Mouse (Mus musculus) frontal cortex, postnatal 36 days (tissue): ENCODE results near the gene Igf1r.
A peak's percentile ranks its signal among the peaks of the same experiment; 100 is the strongest.

ENCODE experiments used
- DNase-seq, 2 experiments: peaks; one replicate each; pipeline ENCODE4 v3.0.0; 2022; ENCODE audit warnings: low spot score in 2 of 2

The Igf1r gene

DNA sequence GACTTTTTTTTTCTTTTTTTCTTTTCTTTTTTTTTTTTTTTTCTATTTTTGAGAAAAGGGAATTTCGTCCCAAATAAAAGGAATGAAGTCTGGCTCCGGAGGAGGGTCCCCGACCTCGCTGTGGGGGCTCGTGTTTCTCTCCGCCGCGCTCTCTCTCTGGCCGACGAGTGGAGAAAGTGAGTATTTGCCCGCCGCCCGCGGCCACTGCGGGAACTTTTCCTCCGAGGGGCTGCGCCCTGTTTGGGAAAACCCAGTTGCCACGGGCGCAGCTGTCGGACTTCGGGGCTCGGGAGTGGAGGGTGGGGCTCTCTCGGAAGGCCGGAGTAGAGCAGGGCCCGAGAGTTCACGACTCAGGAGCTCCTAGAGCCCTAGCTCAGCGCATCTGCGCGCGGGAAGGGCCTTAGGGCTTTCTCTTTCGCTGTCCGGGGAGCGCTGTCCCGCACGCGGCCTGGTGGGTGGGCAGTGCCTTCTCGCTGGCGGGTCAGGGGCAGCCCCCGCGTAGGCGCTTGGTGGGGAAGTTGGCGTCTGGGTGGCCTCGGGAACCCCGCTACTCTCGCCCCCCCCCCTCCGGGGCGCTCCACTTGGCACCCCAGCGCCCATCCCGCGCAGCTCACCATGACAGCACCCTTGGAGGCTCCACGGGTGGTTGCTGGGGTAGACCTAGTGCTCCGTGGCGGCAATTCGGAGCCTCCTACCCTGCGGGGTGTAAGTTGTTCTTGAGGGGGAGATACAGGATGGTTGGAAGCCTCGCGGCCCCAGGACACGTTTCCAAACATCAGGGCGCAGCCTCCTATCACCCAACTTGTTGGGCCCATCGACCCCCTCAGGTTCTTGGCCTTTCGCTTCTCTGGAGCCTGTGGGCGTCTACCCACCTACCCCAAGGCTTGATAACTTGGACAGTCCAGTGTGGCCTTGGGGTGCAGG is at the start of gene Igf1r:
TSS of gene Igf1r (plus strand) at position 51 of the 924 bp plus-strand sequence.
- no peak for DNase-seq

- no peak for DNase-seq
Observed at GRCm38 (mm10) chr7:67906358-67906757, 46.3 kb upstream of the Igf1r start.

GRCm38 (mm10) chr7:67907786-67908400 is 44.7 kb upstream of the Igf1r start:
- no peak for DNase-seq

- peak in 1 of 2 experiments; percentile 12 for DNase-seq
Observed at GRCm38 (mm10) chr7:67910528-67910927, 42.1 kb upstream of the Igf1r start.

- no peak for DNase-seq
Observed at GRCm38 (mm10) chr7:67910947-67911346, 41.7 kb upstream of the Igf1r start.

DNA sequence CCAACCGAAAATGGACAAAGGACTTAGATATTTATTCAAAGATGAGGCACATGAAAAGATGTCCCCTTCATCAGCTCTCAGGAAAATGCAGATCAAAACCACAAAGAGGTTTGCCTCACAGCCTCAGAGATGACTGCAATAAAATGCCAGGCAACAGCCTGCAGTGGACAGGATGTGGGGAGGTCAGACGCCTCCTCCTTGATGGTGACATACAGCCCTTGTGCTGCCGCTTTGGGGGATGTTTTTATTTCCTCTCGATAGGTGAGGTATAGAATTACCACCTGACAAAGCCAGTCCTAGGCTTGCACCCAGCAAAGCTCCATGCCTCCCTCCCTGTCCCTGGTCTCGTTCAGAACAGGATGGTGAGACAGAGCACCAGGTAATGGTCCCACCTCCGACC is 40.8 kb upstream of the Igf1r start:
- DNase-seq: no peak

- no peak for DNase-seq
Observed at GRCm38 (mm10) chr7:67916960-67917359, 35.7 kb upstream of the Igf1r start.

- no peak for DNase-seq
Observed at GRCm38 (mm10) chr7:67917753-67918152, 34.9 kb upstream of the Igf1r start.

DNA sequence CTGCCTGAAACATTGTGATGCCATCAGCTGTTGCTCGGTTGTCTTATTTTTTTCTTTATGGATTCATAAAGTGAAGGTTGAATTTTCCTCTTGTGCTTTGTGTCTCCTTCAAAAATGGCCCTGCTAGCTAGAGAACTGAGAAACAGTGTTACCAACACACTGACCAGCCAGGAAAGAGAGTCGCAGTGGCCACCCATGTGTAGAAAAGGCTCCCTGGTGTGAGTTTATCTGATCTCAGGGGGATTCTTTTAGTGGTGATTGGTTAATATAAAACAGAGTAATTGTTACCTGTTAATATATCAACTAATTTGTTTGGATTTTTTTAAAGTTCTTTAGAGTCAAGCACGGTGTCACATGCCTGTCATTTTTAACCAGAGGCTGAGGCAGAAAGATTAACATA is 33.2 kb upstream of the Igf1r start:
- DNase-seq: no peak

- no peak for DNase-seq
Observed at GRCm38 (mm10) chr7:67924215-67924614, 28.4 kb upstream of the Igf1r start.

DNA sequence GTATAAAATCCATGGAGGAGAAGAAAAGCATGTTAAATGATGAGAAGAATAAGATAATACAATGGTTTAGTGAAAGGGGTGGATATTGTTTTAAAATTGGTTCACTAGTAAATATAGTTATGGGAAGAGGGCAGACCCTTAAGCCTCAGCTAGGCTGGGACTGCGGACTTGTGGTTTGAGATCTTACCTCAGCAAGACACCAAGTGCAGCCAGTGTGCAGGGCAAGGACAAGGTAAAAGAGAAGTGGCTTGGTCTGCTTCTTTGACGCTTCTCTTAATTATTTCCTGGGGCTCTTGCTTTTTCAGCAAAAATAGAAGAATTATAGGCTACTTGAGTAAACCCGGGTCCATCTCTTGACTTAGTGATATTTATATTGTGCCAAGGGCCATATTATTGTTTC is 22.5 kb upstream of the Igf1r start:
- DNase-seq: no peak

DNA sequence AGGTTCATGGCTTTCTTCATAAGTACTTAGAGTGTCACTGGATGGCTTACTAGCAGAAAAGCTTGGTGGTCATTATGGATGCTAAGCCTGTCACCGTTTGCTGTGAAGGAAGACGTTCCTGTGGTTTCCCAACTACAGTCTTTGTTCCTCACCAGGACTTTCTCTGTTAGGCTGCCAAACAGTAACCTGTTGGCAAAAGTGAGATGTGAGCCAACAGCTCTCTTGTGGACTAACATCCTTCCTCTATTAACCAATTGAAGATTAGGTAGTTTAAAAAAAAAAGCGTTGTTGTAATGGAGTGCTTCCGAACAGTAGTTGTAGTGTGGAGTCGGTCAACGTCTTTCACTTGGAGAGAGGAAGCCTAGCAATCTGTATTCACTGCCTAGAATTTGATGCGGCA is 15.8 kb upstream of the Igf1r start:
- no peak for DNase-seq

- no peak for DNase-seq
Observed at GRCm38 (mm10) chr7:67943805-67944204, 8.8 kb upstream of the Igf1r start.

GRCm38 (mm10) chr7:67946901-67947300 is 5.7 kb upstream of the Igf1r start:
- DNase-seq: no peak

- no peak for DNase-seq
Observed at GRCm38 (mm10) chr7:67950346-67950814, 2.2 kb upstream of the Igf1r start.

- DNase-seq: peak; percentile 82 to 86
Observed at GRCm38 (mm10) chr7:67950815-67951531, 1.7 kb upstream of the Igf1r start.

DNA sequence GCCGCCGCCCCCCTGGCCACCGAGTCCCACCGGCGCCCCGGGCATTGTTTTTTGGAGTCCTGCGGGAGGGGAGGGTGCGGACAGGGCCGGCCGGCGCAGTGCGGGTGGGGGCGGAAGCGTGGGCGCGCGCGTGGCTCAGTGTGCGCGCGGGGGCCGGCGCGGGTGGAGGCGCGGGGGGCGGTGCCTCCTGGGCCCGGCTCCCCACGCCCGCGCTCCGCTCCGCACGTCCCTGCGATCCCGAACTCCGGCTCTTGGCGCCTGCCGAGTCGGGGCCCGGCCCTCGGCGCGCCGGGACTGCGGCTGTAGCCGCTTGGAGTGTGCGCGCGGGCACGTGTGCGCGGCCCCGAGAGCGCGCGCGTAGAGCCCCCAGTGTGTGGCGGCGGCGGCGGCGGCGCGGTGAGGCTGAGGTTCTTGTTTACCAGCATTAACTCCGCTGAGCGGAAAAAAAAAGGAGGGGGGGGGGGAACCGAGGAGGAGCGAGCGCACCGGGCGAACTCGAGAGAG is 1.0 kb upstream of the Igf1r start:
- peak; percentile 90 to 94 for DNase-seq

DNA sequence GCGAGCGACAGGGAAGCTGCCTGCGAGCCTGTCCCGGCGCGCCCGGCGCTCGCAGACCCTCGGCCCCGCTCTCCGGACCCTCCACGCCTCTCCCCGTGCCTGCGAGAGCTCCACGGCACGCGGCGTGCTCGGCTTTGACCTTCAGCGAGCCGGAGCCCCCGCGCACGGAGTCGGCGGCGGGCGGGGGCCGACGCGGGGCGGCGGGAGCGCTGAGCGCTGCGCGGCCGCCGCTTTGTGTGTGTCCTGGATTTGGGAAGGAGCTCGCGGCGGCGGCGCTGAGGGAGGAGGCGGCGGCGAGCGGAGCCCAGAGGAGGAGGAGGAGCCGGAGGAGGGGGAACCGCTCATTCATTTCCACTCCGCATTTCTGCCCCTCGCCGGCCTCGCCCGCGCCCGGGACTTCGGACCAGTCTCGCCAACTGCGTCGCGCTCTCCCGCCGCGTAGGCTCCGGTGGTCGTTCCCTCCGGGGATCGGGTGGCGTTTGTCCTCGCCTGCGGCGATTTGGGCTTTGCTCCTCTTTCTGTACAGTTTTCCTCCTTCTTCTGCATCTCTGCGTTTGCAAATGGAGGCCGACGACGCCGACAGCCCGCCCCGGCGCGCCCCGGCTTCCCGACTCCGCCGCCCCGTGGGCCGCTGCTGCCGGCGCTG is 468 bp upstream of the Igf1r start:
- peak; percentile 80 to 82 for DNase-seq

GRCm38 (mm10) chr7:67953764-67954242 is 1.2 kb downstream of the Igf1r start:
- no peak for DNase-seq

DNA sequence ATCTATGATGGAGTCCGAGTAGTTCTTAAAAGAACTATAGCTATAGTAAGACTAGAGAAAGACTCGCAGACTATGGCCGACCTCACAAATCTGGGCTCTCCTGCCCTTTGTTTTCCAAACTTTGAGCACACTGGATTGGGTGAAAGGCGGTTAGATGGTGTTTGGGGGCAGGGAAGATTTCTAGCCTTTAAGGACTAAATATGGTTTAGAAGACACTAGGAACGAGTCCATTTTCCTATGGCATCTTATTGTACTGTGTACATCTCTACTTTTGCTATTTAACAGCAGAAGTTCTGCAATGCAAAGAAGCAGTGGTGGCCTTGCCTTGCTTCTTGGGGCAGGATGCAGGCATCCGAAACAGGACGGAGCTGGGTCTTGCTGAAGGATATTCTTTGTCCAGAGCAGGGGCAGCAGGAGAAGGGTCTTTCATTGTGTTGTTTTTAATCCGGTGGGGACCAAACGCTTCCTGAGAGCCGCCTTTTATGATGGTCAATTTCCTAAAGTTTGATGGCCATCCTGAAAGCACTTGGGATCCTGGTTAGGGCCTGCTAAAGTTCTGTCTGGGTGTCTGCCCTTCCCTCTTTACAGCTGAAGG is 2.1 kb downstream of the Igf1r start:
- no peak for DNase-seq

DNA sequence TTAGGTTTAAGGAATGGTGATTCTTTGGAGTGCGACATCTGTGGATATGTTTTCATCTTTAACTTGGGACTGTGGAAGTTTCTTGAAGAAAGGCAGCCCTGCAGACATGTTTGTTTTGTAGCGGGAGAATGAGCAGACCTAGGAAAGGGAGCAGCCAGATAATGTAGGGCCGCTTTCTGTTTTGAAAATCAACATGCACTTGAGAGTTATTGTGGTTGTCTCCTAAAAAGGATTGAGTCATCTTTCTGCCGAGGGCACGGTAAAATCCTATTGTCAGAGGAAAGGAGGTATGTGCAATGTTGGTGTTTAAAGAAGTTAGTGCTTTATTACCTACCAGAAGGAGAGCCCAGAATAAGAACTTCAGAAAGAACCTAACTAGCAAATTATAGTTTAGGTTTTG is 2.6 kb downstream of the Igf1r start:
- no peak for DNase-seq
